Mouse (Mus musculus): Measurements from ENCODE around the gene 1700040F15Rik.
"Not testable (repeated sequence)": the region's sequence is repeated elsewhere in the genome, so short reads cannot be mapped to it uniquely, and the experiment has no call there.

Gene 1700040F15Rik

DNA sequence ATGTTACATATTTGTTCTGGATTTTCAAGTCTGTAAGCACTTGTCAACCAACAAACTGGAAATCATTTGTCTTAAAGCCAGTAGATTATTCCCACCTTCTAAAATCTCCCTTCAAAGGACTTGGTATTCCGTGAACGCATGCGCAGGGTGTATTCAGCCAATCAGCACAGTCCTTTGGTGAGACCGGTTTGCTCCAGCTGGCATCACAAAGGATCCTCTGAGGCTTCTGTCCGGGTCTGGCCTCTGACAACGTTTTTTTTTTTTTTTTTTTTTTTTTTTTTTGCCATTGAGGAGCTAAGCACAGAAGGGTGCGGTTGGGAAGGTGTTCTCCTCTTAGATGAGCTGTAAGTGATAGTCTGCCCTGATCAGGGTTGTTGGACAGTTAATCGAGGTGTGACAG lies at the start of gene 1700040F15Rik:
1700040F15Rik (plus strand) TSS at position 301 of the 400 bp plus-strand sequence.
- DNase-seq (ENCODE audit: extremely low read depth, low read depth, low spot score): not testable (repeated sequence)
